Mouse (Mus musculus) lung, adult 2 months (tissue): ENCODE measurements at regions not wholly inside any gene's neighbourhood (a gene's known extent, or its start where the extent isn't known, plus 50 kb on each side); places are given as distances from the start of the nearest gene placed in this dataset.

Source experiments
- DNase-seq: peaks from one replicate; pipeline ENCODE4 v3.0.0; 2022
- H3K4me1 ChIP-seq: fragments of 200-500 bp; 2 replicates; pipeline ENCODE4 v1.6.1; 2011; ENCODE audit warnings: low read length; ENCODE audit not compliant: control insufficient read depth, insufficient read depth
- H3K4me3 ChIP-seq: fragments of 200-500 bp; replicated peaks from 2 replicates; pipeline ENCODE3; 2011; ENCODE audit warnings: low read depth, mild to moderate bottlenecking, control low read depth, low read length; ENCODE audit errors: extremely low read depth
- CTCF ChIP-seq: fragments of 200-500 bp; IDR thresholded peaks from 2 replicates; pipeline ENCODE4 v1.5.1; 2011; ENCODE audit warnings: mild to moderate bottlenecking, low read length, control low read depth; ENCODE audit not compliant: insufficient read depth
- POLR2A ChIP-seq: fragments of 200-500 bp; IDR thresholded peaks from 2 replicates; pipeline ENCODE4 v1.6.1; 2011; ENCODE audit warnings: low read depth, mild to moderate bottlenecking, control low read depth, low read length, borderline replicate concordance; ENCODE audit errors: extremely low read depth
- WGBS: fragments of 180-500 bp; shearing (Covaris S2); methylation state at CpG from one replicate; pipeline ENCODE4 v1.1.7; 2018; 5-methylcytosine and 5-hydroxymethylcytosine counted together

DNA sequence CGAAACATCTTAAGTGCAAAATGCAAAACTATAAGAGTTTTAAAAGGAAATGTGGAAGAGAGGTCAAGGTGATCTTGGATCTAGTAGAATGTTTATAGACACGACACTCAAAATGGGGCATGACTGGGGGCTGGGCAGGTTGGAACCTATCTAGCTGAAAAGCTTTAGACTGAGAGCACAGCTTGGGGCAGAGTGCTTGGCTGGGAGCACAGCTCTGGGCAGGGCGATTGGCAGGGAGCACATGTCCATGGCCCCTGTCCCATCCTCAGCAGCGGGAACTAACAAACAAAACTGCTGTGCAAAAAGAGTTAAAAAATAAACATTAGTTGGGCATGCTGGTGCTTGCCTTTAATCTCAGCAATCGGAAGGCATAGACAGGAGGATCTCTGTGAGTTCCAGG, 279.6 kb downstream of the Ptpru start:
- WGBS = 60% methylated on average over 5 of the region's 5 CpGs
- DNase-seq = no peak
- no peaks in the 10 kb centered on the region for H3K4me1 ChIP-seq
- no peak for TF ChIP-seq POLR2A
- TF ChIP-seq CTCF = no peak
- H3K4me3 ChIP-seq = no peak overlapping the region

DNA sequence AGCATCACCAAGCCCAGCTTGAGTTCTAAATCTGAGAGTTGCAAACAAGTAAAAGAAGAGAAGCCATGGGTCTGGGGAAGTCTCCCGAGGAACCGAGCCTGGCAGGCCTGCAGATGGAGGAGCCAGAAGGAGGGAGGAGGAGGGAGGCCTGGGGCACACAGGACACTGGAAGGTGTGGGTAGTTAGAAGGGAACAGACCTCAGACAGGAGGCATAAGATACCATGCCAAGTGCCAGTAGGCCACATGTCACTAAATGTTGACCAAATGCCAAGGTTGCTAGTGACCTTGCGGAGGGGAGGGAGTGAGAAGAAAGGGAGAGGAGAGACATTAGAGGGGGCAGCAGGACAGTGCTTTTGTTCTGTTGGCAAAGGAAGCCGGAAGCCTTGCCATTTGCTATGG, 274.2 kb downstream of the Ptpru start:
- 49% methylated on average over 4 of the region's 4 CpGs for WGBS
- TF ChIP-seq POLR2A (no peak), CTCF (no peak)
- no peak for DNase-seq
- Histone ChIP-seq H3K4me1 (no peaks in the 10 kb centered on the region), H3K4me3 (no peak overlapping the region)

DNA sequence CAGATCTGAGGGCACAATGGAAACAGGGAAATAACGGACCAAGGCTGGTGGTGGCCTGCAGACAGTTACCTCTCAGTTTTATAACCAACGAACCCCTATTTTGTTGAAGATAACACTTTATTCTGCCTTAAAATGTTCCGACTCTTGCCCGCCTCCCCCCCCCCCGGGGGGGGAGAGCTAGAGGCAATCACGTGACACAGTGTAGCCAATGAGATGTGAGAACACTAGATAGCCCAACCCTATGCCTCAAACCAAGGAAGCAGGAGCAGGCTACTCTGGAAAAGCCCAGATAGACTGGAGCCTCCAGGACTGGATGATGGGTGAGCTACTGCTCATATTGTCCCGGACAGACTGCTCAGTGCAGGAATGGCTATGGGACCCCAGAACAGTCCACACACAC, 272.9 kb downstream of the Ptpru start:
- no peaks in the 10 kb centered on the region for H3K4me1 ChIP-seq
- WGBS = 64% methylated on average over 7 of the region's 7 CpGs
- no peak for DNase-seq
- no peak overlapping the region for H3K4me3 ChIP-seq
- no peak for TF ChIP-seq POLR2A
- TF ChIP-seq CTCF = no peak

DNA sequence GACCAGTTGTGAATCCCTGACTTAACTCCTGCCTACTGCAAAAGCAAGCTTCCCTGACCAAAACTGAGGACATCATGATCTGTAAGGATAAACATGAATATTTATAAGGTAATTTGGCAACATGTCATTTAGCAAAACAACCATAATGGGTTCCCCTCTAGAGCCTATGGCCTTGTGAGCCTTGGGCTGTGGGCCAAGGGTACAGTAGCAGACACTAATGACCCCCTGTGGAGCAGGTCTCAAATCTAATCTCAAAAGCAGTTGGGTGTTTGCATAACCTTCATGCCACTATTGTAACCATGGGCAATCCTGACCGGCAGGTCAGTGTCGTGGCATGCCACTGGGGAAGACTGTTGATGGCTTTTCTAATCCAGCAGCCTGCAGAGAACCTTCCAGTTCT, 270.8 kb downstream of the Ptpru start:
- no peaks in the 10 kb centered on the region for H3K4me1 ChIP-seq
- DNase-seq = no peak
- no peak overlapping the region for H3K4me3 ChIP-seq
- 63% methylated on average over 2 of the region's 2 CpGs for WGBS
- TF ChIP-seq CTCF (no peak), POLR2A (no peak)

DNA sequence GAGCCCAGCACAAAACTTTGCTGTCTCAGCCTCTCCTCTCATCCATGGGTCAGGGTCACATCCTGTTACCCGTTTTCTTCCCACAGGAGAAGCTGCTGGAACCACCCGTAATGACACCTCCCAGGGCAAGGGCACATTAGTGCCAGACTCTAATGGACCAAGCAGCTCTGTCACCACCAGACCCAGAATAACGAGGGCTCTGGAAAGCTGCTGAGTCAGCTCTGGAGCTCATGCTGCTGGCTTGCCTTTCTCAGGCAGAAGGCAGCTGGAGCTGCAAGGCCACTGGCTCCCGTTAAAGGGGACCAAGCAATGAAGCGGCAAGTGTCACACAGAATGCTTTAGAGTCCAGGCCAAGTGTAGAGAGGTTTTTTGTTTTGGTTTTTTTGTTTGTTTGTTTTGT, 268.9 kb downstream of the Ptpru start:
- Histone ChIP-seq H3K4me3 (no peak overlapping the region), H3K4me1 (no peaks in the 10 kb centered on the region)
- DNase-seq = no peak
- WGBS = 41% methylated on average over 5 of the region's 5 CpGs
- TF ChIP-seq POLR2A (no peak), CTCF (no peak)

DNA sequence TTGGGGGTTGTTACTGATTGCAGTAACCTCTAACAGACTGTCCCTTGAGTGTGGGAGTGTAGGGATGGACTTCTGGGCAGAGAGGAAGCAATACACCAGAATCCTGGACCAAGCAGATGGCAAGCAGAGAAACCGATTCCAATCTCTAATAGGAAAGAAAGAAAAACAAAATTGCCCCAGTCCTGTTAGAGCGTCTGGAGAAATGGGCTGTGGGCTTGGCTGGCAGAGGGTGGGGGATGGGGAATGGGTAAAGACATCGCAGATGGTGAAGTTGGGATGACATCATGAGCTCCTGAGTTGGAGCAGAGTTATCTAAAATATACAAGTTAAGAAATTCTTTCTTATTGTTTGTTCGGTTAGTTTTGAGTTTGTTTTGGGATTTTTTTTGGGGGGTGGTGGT, 260.5 kb downstream of the Ptpru start:
- Histone ChIP-seq H3K4me1 (no peaks in the 10 kb centered on the region), H3K4me3 (no peak overlapping the region)
- 49% methylated on average over 4 of the region's 4 CpGs for WGBS
- DNase-seq = no peak
- TF ChIP-seq CTCF (no peak), POLR2A (no peak)

DNA sequence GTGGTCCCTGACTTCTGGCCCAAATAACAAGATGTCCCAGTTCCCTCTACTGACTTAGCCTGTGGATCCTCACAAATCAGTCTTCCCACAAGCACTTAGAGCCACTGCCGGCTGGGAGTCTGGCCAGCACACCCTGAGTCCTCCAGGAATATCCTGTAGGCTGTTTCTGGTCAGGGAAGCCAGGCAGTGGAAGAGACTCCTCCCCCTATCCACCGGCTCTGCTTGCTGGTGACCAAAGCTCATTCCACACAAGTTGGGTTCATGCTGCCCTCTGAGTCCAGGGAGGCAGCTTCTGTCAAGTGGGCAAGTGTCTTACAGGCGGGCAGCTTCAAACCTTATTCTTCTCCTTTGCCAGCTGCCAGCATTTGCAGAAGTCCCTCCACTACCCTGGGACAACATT, 252.1 kb downstream of the Ptpru start:
- WGBS = 45% methylated on average over 3 of the region's 3 CpGs
- TF ChIP-seq CTCF = no peak
- H3K4me3 ChIP-seq = no peak overlapping the region
- no peaks in the 10 kb centered on the region for H3K4me1 ChIP-seq
- no peak for DNase-seq

DNA sequence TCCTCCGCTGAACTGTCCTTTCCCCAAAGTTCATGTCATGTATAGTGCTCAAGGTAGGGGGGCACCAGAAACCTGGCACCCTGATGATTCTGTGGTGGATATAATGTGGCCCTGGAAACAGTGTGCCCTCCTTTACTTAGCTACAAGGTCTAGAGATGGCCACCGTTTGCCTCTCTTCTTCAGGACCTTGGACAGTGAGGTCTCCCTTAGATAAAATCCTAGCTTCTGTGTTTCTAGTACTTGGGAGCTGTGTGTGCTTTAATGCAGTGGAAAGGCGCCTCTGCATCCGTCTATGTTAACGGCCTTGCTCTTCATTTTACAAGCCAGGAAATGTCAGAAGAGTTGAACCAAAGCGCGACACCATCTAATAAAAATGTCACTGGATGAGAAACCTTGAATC, 250.6 kb downstream of the Ptpru start:
- 60% methylated on average over 7 of the region's 7 CpGs for WGBS
- no peak overlapping the region for H3K4me3 ChIP-seq
- no peaks in the 10 kb centered on the region for H3K4me1 ChIP-seq
- no peak for DNase-seq
- no peak for TF ChIP-seq CTCF
- TF ChIP-seq POLR2A = no peak

DNA sequence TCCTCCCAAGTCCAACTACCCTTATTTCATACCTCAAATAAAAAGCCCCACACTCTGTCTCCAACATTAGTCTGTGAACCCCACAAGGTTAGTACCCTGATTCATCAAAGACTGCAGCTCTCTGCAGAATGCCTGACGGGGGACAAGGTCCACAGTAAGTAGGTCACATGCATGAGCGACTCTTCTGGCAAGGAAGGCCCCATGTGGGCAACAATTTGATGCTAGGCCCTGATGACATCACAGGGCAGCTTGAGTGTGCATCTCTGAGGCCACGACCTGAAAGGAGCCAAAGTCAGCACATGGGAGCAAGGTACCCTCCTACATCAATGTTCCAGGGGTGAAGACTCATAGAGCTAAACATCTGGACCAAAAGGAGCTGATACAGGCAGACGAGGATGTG, 248.0 kb downstream of the Ptpru start:
- 68% methylated on average over 4 of the region's 4 CpGs for WGBS
- Histone ChIP-seq H3K4me1 (no peaks in the 10 kb centered on the region), H3K4me3 (no peak overlapping the region)
- TF ChIP-seq POLR2A = no peak
- TF ChIP-seq CTCF = no peak
- no peak for DNase-seq

DNA sequence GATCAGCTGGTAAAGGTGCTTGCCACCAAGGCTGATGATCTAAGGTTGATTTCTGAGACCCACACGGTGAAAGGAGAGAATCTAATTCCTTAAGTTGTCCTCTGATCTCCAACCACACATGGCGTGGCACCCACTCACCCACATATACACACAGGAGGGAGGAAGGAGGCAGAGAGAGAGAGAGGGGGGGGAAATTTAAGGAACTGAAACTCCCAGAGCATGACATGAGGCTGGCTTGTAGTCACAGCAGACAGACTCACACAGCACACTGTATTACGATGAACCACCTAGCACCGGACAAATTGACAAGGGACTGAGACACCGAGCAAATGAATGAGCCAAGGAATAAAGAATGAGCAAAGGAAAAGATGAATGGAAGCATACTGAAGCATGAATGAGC, 246.6 kb downstream of the Ptpru start:
- DNase-seq = no peak
- no peak for TF ChIP-seq CTCF
- TF ChIP-seq POLR2A = no peak
- Histone ChIP-seq H3K4me3 (no peak overlapping the region), H3K4me1 (no peaks in the 10 kb centered on the region)
- WGBS = 82% methylated on average over 5 of the region's 5 CpGs

DNA sequence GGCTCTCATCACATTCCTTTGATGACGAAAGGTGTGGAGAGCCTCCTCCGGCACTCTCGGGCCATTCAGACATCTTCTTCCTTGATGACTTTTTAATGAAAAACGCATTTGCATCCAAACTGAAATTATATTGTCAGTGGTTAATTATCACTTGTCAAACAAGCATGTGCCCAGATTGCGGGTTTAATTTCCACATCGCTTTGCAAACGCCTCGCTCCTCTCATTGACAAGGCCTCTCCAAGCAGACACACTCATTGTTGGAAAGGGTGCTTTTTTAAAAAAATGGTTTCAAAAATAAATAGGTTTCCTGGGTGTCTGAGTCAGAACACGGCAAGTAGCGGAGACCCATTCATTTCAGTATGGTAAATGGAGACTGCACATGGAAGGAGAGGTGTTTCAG, 240.1 kb downstream of the Ptpru start:
- TF ChIP-seq CTCF (no peak), POLR2A (no peak)
- no peak for DNase-seq
- WGBS = 89% methylated on average over 10 of the region's 10 CpGs
- Histone ChIP-seq H3K4me1 (no peaks in the 10 kb centered on the region), H3K4me3 (no peak overlapping the region)
